Mouse (Mus musculus) thymus, postnatal 4 days (tissue): Measurements from ENCODE around the gene Wnt4.

Source experiments
- DNase-seq: peaks from one replicate; pipeline ENCODE4 v3.0.0; 2021

The Wnt4 gene

DNA sequence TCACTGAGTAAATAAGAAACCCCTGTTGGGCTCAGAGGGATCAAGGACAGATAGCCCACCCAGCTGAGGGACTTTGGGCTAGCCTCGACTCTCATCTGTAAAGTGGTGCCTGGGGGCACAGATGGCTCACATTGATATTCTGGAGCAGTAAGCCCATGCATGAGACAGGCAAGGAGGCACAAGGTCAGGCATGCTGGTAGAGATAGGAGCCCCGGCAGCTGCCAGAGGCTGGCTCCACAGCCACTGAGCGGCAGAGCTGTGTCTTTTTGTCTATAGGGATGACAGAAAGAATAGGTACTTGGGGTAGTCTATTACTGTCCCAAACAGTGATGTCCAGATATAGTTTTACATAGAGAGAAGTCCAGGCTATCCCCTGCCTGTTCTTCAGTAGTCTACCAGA is 4.0 kb downstream of the Wnt4 start:
- DNase-seq, result no peak

- DNase-seq, result no peak
These were observed 4.8 kb downstream of the Wnt4 start for GRCm38 (mm10) chr4:137282122-137282521.

DNA sequence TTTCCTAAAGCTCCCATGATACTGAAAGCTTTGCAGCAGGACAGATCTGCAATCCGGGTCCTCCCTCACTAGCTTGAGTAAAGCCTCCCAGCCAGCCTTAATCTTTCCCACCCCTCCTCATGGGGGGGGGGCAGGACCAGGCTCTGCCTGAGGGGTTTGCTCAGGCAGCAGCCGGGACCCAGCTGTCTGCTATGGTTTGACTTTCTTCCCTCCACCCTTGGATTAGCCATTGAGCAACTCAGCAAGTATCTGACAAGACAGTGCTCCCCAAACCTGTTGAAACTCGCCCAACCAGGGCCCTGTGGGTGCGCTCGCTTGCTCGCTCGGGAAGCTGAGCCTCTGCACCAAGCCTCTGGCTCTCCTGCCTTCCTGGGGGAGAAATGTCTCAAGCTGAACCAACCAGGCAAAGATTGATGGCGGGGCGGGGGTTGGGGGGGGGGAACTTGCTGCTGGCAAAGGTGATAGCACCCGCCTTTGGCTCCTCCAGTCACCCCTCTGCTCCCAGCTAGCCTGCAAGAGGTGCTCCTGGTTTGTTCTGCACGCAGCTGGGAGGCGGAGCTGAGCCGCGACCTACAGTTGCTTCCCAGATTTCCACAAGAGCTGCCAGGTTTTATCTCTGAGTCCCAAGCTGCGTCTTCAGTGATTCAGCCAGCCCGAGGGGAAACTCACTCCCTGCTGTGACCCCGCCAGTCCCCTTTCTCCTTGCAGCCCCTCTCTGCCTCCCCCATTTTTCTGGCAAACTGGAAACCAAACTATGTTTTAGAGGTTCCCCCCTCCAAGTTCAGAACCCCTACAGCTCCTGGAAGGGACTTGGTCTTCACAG is 5.5 kb downstream of the Wnt4 start:
- no peak for DNase-seq

- no peak for DNase-seq
These were observed 6.1 kb downstream of the Wnt4 start for GRCm38 (mm10) chr4:137283407-137283732.

GRCm38 (mm10) chr4:137285876-137286661 is 8.8 kb downstream of the Wnt4 start:
- no peak for DNase-seq

- no peak for DNase-seq
These were observed 9.3 kb downstream of the Wnt4 start for GRCm38 (mm10) chr4:137286662-137286953.

DNA sequence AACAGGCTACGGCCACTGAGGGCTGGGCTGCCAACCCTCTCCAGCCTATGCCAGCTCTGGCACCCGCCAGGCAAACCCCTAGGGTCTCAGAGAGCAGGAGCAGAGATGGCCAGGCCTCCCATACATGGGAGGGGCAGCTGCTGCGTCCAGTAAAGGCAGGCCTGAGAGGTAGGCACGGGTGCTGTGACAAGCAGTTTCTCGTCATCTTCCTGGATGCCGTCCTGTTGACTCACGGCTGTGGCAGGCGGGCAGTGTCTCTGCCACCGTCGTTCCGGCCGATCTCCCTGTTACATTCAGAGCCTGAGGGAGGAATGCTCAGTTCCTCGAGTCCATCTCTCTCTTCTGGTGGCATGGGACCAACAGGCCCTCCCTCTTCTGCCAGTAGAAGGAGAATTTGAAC is 9.9 kb downstream of the Wnt4 start:
- DNase-seq, result no peak

DNA sequence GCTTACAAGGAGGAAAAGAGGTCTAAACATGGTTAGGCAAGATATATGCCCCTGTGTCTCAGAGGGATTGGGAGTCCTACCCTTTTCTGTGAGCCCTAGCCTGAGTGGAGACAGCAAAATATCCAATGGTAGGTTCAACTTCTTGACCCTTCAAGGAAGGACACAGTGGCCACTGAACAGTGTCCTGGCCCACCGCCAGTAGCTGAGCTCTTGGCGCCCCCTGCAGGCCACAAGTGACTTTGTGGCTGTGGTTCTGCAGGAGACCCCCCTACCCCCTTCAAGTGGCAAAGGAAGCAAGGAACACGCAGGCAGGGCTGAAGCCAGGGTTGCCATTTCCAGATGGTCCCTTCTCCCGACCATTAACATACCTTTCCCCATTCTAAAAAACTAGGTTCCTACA is 10.5 kb downstream of the Wnt4 start:
- DNase-seq, result peak; percentile 76

DNA sequence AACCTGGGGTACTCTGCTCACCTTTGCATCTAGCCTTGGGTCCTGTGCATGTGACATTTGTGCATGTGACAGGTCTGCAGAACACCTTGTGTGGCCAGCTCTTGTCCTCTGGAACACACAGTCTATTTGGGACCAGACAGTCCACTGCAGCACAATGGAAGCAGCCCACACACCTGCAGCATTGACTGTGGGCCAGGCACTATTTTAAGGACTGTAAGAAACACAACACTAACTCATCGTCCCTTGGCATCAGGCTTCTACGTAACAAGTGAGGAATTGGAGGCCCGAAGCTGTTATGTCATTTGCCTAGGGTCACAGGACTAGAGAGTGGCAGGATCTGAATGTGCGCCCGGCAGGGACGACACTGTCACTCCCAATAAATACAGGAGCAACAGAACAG is 12.4 kb downstream of the Wnt4 start:
- DNase-seq, result no peak

DNA sequence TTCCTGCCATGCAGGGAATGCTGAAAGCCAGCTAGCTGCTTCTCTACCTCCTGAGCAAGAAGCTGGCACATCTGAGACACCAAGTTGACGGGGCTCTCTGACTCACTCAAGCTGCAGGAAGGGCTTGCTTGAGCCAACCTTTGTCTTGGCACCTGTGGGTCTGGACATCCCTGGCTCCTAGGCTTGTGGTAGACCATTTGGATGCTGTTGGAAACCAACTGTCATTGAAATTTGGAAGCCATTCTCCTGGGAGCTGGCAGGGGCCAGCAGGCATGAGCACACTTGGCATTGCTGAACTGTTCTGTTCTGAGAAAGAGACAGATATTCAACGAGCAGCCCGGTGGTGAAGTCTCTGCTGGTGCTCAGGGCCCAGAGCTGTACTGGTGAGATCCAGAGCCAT is 13.0 kb downstream of the Wnt4 start:
- no peak for DNase-seq

DNA sequence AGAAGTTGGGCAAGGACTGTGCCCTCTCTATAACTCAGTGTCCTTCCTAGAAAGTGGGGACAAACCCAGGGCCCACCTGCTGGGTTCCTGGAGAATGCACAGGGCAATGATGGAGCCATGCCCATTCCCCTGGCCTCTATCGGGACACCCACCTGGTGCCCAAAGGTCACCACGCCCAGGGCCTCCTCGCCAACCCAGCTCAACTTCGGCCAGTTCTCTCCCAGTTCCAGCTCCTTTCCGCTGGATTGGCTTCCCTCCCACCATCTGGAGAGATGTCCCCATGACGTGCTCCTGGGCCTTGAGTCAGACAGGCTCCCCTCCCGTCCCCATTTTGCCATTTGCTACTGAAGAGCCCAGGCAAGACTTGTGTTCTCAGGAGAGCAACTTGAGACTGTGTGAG is 15.3 kb downstream of the Wnt4 start:
- DNase-seq, result no peak

GRCm38 (mm10) chr4:137294032-137294431 is 16.7 kb downstream of the Wnt4 start:
- no peak for DNase-seq

- no peak for DNase-seq
These were observed 17.2 kb downstream of the Wnt4 start for GRCm38 (mm10) chr4:137294474-137294873.

GRCm38 (mm10) chr4:137294951-137295350 is 17.7 kb downstream of the Wnt4 start:
- no peak for DNase-seq

DNA sequence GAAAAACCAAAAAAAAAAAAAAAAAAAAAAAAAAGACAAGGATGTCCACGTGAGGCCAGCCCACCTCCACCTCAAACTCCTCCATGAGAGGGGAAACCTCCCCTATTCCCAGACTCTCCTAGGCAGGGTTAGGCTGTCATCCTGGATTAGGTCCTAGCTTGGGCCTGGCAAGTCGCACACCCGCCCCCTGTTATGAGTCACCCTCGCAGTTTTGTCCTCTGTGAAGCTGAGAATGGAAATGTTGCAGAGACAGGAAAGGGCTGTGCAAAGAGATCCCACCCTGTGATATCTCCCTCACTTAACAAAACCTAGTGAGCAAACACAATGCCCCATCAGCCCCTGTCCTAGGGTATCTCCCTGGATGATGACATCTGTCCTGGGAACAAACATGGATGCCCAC is 20.3 kb downstream of the Wnt4 start:
- DNase-seq, result no peak

GRCm38 (mm10) chr4:137298406-137298805 is 21.1 kb downstream of the Wnt4 start:
- DNase-seq, result no peak

DNA sequence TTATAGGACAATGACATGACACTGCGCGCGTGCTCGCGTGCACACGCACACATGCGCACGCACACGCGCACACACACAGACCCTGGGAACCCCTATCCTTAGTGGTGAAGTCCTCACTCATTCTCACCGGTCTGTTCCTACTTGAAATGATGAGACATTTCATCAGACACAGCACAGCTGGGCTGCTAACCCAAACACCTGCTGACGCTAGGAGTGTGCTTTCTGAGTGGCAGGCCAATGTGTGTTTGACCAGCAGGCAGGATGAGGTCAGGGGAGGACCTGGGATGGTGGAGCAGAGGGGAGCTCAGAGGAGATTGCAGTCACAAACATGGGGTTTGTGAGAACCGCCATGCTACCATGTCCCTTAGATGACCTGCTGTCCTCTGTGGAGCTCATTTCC is 22.9 kb downstream of the Wnt4 start:
- DNase-seq, result no peak

DNA sequence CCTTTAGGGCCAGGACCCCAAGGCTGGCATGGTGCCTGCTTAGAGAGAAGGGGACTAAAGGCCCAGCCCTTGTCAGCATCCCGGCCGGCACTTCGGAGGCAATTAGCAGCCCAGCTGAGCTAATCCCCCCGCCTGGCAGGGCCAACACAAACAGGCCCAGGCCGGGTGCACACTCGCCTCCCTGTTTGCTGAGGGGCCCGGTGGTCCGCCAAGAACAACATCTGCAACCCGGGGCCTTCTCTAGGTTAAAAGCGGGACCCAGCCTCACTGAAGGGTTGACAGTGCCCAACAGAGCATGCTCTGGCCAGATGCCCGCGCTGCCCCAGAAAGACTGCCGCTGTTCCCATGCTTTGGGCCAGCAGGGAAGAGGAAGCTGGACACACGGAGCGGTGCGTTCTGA is 24.3 kb downstream of the Wnt4 start:
- DNase-seq, result no peak

GRCm38 (mm10) chr4:137304106-137304505 is 26.8 kb downstream of the Wnt4 start:
- DNase-seq, result no peak

- no peak for DNase-seq
These were observed 27.8 kb downstream of the Wnt4 start for GRCm38 (mm10) chr4:137305066-137305465.

GRCm38 (mm10) chr4:137305831-137306576 is 28.7 kb downstream of the Wnt4 start:
- DNase-seq, result no peak

DNA sequence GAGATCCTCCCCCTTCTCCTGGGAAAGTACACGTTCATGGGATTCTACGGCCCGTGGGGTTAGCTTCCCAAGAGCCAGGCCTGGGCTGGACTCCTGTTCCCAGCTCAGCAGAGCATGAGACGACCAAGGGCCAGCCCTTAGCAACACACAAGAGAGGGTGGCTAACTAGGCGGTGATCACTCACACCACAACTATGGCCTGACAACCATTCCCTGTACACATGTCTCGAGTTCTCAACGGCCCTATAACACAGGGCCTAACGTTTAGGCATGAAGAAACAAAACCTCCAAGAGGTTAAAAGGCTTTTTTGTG is 29.2 kb downstream of the Wnt4 start:
- DNase-seq, result no peak

DNA sequence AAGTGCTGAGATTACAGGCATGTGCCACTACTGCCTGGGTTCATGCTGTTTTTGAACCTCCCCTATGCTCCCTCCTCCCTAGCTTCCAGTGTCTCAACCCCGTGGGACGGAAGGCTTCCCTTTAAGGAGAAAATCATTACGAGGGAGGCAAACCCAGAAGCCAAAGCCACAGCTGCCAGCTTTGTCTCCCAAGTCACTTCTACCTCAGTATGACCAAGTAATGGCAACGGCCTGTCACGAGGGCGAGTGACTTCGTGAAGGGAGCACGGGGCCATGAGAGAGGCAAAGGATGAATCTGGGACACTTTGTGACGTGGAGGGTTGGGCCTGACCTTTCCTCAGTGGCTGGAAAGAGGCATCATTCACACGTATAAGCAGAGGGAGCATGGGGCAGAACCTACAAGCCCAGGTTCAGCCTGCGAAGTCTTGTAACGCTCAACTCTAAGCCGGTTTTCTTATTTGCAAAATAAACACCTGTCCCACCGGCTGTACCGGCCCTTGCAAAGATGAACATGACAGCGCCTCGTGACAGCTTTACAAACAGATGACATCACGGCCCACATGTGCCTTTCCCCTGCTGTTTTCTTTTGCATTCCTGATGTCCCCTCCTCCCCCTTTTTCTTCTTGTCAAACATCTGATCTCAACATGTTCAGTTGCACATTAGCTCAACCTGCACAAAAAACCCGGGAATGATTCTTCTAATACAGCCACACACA is 29.9 kb downstream of the Wnt4 start:
- no peak for DNase-seq

DNA sequence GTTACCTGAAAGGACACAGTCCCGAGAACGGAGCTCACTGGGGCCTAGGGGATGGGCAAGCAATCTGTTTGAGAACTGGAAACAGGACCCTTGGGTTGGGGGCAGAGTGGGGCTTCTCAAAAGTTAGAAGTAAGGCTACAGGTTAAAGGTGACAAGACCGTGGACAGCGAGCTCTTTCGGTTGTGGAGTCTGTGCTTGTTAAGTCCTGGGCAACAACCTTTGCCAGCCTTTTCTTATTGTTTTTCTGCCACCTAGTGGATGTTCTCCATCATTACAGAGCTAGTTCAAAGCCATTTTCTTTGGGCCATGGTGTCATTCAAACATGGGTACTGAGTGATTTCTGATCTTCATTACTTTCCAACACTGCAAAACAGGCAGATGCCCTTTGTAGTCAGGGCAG is 31.1 kb downstream of the Wnt4 start:
- DNase-seq, result peak; percentile 25
